Comparison of ENCODE assay signal across 8 mouse cellular contexts in the genomic region with DNA sequence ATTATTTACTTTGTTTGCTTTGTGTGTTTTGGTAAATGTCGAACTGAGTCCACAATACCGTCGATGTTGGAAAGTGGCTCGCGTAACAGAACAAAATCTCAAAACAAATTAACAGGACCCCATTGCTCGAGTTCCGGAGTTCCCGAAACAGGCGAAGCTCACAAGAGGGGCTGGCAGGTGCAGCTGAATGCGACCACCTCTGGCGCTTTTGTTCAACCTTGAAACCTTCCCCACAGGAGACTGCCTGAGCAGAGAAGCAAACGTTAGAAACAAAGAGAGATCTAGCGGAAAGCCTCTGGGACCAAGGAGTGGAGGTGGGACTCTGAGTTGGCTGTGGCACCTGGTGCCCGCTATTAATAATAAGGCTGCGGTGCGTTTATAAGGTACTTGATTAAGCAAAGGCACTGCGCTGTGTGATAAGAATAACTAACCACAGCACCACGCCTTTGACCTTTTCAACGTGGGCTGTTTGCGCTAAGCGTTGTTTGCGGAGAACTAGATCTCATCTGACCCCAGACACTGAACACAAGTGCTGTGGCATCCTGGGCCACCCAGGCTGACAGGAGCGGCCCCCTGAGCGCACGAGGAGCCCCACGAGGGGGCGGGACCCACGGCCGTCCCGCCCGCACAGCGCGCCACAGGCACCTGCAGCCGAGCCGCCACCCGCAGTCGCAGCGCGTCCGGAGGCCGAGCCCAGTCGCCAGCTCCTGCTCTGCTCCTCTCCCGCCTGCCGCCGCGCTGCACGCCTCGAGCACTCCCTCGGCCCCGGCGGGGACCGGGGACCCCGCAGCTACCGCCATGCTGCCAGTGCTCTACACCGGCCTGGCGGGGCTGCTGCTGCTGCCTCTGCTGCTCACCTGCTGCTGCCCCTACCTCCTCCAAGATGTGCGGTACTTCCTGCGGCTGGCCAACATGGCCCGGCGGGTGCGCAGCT. TPM values are rescaled to one million over a fixed set of nuclear protein-coding genes. Genes with fewer than 3 reads are reported as not detected.
DNase-seq lines count a peak whose midpoint lies in the region; ATAC-seq and TF ChIP-seq lines count a peak whose summit lies in the region.

Gene Slc27a2 (plus strand): TSS at position 51 of the 934 bp plus-strand sequence.

- H3K4me3 ChIP-seq in cerebellum, adult 2 months (replicated peaks; ENCODE audit: insufficient read depth, low read depth, low read length): peak within 1 kb of the TSS; percentile 39
- peak within 1 kb of the TSS; percentile 63 for H3K4me3 ChIP-seq in forebrain, embryonic 12.5 days (replicated peaks)
- H3K4me3 ChIP-seq in intestine, embryonic 15.5 days (replicated peaks): peak within 1 kb of the TSS; percentile 54
- H3K4me3 ChIP-seq in limb, embryonic 10.5 days: peak within 1 kb of the TSS; percentile 68
- H3K4me3 ChIP-seq in midbrain, embryonic 11.5 days (ENCODE audit: low read depth, low read length): peak within 1 kb of the TSS; percentile 60
- peak within 1 kb of the TSS; percentile 58 for H3K4me3 ChIP-seq in stomach, embryonic 16.5 days (replicated peaks; ENCODE audit: low read length)

- no peak for ATAC-seq in cerebellum, adult (ENCODE audit: insufficient number of reproducible peaks, low FRiP score, low TSS enrichment)
- ATAC-seq in forebrain, embryonic 12.5 days (ENCODE audit: low FRiP score): peak; percentile 88
- peak; percentile 87 for ATAC-seq in intestine, embryonic 15.5 days
- peak; percentile 84 for ATAC-seq in midbrain, embryonic 11.5 days (ENCODE audit: low FRiP score)
- ATAC-seq in stomach, embryonic 16.5 days (ENCODE audit: insufficient read depth, low FRiP score): peak; percentile 71; the same call in 1 of the 2 replicates

- no peak within 1 kb of the TSS for H3K27ac ChIP-seq in cerebellum, adult 2 months (ENCODE audit: insufficient read depth, low read length)
- H3K27ac ChIP-seq in forebrain, embryonic 12.5 days: no peak within 1 kb of the TSS; the same call in 1 of the 2 replicates
- no peak within 1 kb of the TSS for H3K27ac ChIP-seq in intestine, embryonic 15.5 days
- H3K27ac ChIP-seq in limb, embryonic 10.5 days: peak within 1 kb of the TSS; percentile 62; the same call in 1 of the 2 replicates
- H3K27ac ChIP-seq in midbrain, embryonic 11.5 days (ENCODE audit: low read depth, low read length): no peak within 1 kb of the TSS
- no peak within 1 kb of the TSS for H3K27ac ChIP-seq in stomach, embryonic 16.5 days (ENCODE audit: low read length)

- 0 out of 2 replicates have a peak, but pooled peaks cover 2% of the 10 kb centered on the region for H3K4me1 ChIP-seq in cerebellum, adult 2 months (ENCODE audit: control insufficient read depth, insufficient read depth, low read length)
- peaks cover 14% of the 10 kb centered on the region for H3K4me1 ChIP-seq in forebrain, embryonic 12.5 days
- peaks cover 12% of the 10 kb centered on the region for H3K4me1 ChIP-seq in intestine, embryonic 15.5 days (replicated peaks)
- peaks cover 16% of the 10 kb centered on the region for H3K4me1 ChIP-seq in limb, embryonic 10.5 days
- H3K4me1 ChIP-seq in midbrain, embryonic 11.5 days (ENCODE audit: control insufficient read depth, insufficient read depth, low read length): peaks cover 6% of the 10 kb centered on the region; the same call in 1 of the 2 replicates
- peaks cover 6% of the 10 kb centered on the region; the same call in 1 of the 2 replicates for H3K4me1 ChIP-seq in stomach, embryonic 16.5 days (ENCODE audit: control insufficient read depth, insufficient read depth, low read length)

- TF ChIP-seq POLR2A in cerebellum, adult 2 months (IDR thresholded peaks at IDR 0.05; ENCODE audit: borderline replicate concordance, insufficient read depth, low read length): no peak

- 2% methylated on average over 61 of the region's 61 CpGs for WGBS in cerebellum, adult 2 months
- WGBS in forebrain, embryonic 12.5 days: under 1% methylated on average over 61 of the region's 61 CpGs
- WGBS in intestine, embryonic 15.5 days: 2% methylated on average over 61 of the region's 61 CpGs
- 2% methylated on average over 61 of the region's 61 CpGs for WGBS in limb, embryonic 10.5 days
- WGBS in midbrain, embryonic 11.5 days: 2% methylated on average over 59 of the region's 61 CpGs
- WGBS in stomach, embryonic 16.5 days: 2% methylated on average over 57 of the region's 61 CpGs

- H3K4me2 ChIP-seq in forebrain, embryonic 12.5 days: peak within 1 kb of the TSS; percentile 98
- H3K4me2 ChIP-seq in intestine, embryonic 15.5 days (replicated peaks): peak within 1 kb of the TSS; percentile 98
- peak within 1 kb of the TSS; percentile 99 for H3K4me2 ChIP-seq in midbrain, embryonic 11.5 days
- H3K4me2 ChIP-seq in stomach, embryonic 16.5 days (ENCODE audit: low read depth, low read length): peak within 1 kb of the TSS; percentile 95

- H3K9me3 ChIP-seq in forebrain, embryonic 12.5 days: no peaks in the 10 kb centered on the region
- H3K9me3 ChIP-seq in intestine, embryonic 15.5 days: no peaks in the 10 kb centered on the region
- H3K9me3 ChIP-seq in limb, embryonic 10.5 days (replicated peaks): no peaks in the 10 kb centered on the region
- H3K9me3 ChIP-seq in midbrain, embryonic 11.5 days (ENCODE audit: control insufficient read depth, low read length): no peaks in the 10 kb centered on the region
- no peaks in the 10 kb centered on the region for H3K9me3 ChIP-seq in stomach, embryonic 16.5 days (replicated peaks; ENCODE audit: control insufficient read depth, low read length)

- TF ChIP-seq CTCF in cerebellum, adult 2 months (IDR thresholded peaks at IDR 0.05; ENCODE audit: borderline replicate concordance, insufficient read depth, low read depth, low read length): no peak

- peak within 1 kb of the TSS; percentile 63 for H3K9ac ChIP-seq in forebrain, embryonic 12.5 days
- peak within 1 kb of the TSS; percentile 44 for H3K9ac ChIP-seq in intestine, embryonic 15.5 days
- peak within 1 kb of the TSS; percentile 68 for H3K9ac ChIP-seq in midbrain, embryonic 11.5 days (ENCODE audit: low read length)
- H3K9ac ChIP-seq in stomach, embryonic 16.5 days (ENCODE audit: low read length): peak within 1 kb of the TSS; percentile 60

- H3K36me3 ChIP-seq in forebrain, embryonic 12.5 days (replicated peaks): no peaks in the 10 kb centered on the region
- no peaks in the 10 kb centered on the region for H3K36me3 ChIP-seq in intestine, embryonic 15.5 days
- H3K36me3 ChIP-seq in limb, embryonic 10.5 days: no peaks in the 10 kb centered on the region
- no peaks in the 10 kb centered on the region for H3K36me3 ChIP-seq in midbrain, embryonic 11.5 days (ENCODE audit: control insufficient read depth, insufficient read depth, low read length)
- H3K36me3 ChIP-seq in stomach, embryonic 16.5 days (ENCODE audit: control insufficient read depth, insufficient read depth, low read length): no peaks in the 10 kb centered on the region

- peak; percentile 5 to 20 for DNase-seq in cerebellum, adult 2 months
- peak; percentile 62 for DNase-seq in adrenal gland, adult 2 months
- DNase-seq in limb, embryonic 10.5 days (ENCODE audit: low spot score): peak; percentile 72
- peak; percentile 94 for DNase-seq in midbrain, embryonic 11.5 days (ENCODE audit: low spot score, missing footprints)

- no peaks in the 10 kb centered on the region; the same call in 1 of the 2 replicates for H3K27me3 ChIP-seq in cerebellum, adult 2 months (ENCODE audit: control insufficient read depth, insufficient read depth, low read length)
- peaks cover 52% of the 10 kb centered on the region for H3K27me3 ChIP-seq in forebrain, embryonic 12.5 days
- peaks cover 26% of the 10 kb centered on the region for H3K27me3 ChIP-seq in intestine, embryonic 15.5 days (replicated peaks)
- peaks cover 66% of the 10 kb centered on the region for H3K27me3 ChIP-seq in limb, embryonic 10.5 days (ENCODE audit: low read depth, poor library complexity, severe bottlenecking)
- peaks cover 27% of the 10 kb centered on the region for H3K27me3 ChIP-seq in midbrain, embryonic 11.5 days (ENCODE audit: control insufficient read depth, insufficient read depth, low read length)
- H3K27me3 ChIP-seq in stomach, embryonic 16.5 days (ENCODE audit: control insufficient read depth, insufficient read depth, low read length): peaks cover 37% of the 10 kb centered on the region

RNA-seq across cellular contexts. Expression of gene Slc27a2, which starts in this region (rescaled TPM):
- 6.6 and 9.4 TPM in 2 replicates for polyA plus RNA-seq in cerebellum, adult 2 months (2012; rRNA removed)
- total RNA-seq in adrenal gland, adult 2 months (2021): 10 to 100 TPM; 19.8 to 62.9 TPM
- polyA plus RNA-seq in adrenal gland, adult 2 months (2012; rRNA removed): 20.4 and 29.0 TPM in 2 replicates
- 5.2 and 8.8 TPM in 2 replicates for polyA plus RNA-seq in forebrain, embryonic 12.5 days (2016; fragmentation: Nextera tagmentation; extraction: Ambion mirVana)
- 3.0 and 3.3 TPM in 2 replicates for polyA plus RNA-seq in intestine, embryonic 15.5 days (2015; fragmentation: Nextera tagmentation; extraction: Ambion mirVana)
- 0.11 and 0.26 TPM in 2 replicates for polyA plus RNA-seq in limb, embryonic 10.5 days (2016; fragmentation: Nextera tagmentation; extraction: Ambion mirVana)
- polyA plus RNA-seq in midbrain, embryonic 11.5 days (2014; fragmentation: Nextera tagmentation; extraction: Ambion mirVana): 3.3 and 3.8 TPM in 2 replicates
- 5.2 and 6.2 TPM in 2 replicates for polyA plus RNA-seq in stomach, embryonic 16.5 days (2015; fragmentation: Nextera tagmentation; extraction: Ambion mirVana)

Comparison
In these comparisons a context has a peak if more than half of its experiments do, and no peak if none do; other contexts are left out.
1. Peak in DNase-seq, H3K4me3 ChIP-seq and H3K27ac ChIP-seq in limb, embryonic 10.5 days; RNA of the gene not detected or under 1 TPM.
2. DNase-seq: peak in every context shown above with its lines; median percentile 94 in midbrain, embryonic 11.5 days; 72 in limb, embryonic 10.5 days; 62 in adrenal gland, adult 2 months; 12 in cerebellum, adult 2 months.